27 mouse cellular contexts compared by ENCODE assay signal in the genomic region with DNA sequence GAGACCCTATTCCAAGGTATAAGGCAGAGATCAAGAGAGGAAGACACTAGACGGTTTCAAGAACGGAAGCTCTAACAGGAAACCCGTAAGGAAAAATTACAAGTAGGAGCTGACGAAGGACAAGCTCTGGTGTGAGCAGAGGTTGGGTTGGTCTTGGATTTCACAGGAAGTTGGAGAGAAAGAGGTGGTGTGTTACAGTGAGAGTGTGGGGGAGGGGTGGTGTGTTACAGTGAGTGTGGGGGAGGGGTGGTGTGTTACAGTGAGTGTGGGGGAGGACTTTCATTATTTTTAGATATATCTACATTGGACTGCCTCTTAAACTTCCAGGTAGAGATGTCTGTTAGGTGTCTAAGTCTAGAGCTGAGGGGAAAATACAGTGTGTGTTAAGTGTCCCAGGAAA. TPM values are rescaled to one million over a fixed set of nuclear protein-coding genes. Genes with fewer than 3 reads are reported as not detected.
DNase-seq lines count a peak whose midpoint lies in the region; ATAC-seq lines count a peak whose summit lies in the region.
"Had no signal": no experiment of that assay in that cellular context is flagged by ENCODE, and none has a peak within 500 bp of the region (broad histone marks: within the 10 kb centered on the region; RNA-seq: fewer than 3 reads in every experiment).

No protein-coding gene starts in this region.

- no peak overlapping the region for H3K9ac ChIP-seq in liver, embryonic 12.5 days
- H3K9ac ChIP-seq in hindbrain, embryonic 11.5 days (ENCODE audit: low read depth, low read length) = no peak overlapping the region
- H3K9ac ChIP-seq: embryonic facial prominence, embryonic 15.5 days; limb, embryonic 15.5 days; midbrain, embryonic 12.5 days had no signal

- peak overlapping the region; percentile 30 for H3K4me2 ChIP-seq in liver, embryonic 12.5 days
- no peak overlapping the region for H3K4me2 ChIP-seq in hindbrain, embryonic 11.5 days (replicated peaks; ENCODE audit: low read depth, low read length)
- H3K4me2 ChIP-seq: embryonic facial prominence, embryonic 15.5 days; limb, embryonic 15.5 days; midbrain, embryonic 12.5 days had no signal

- peak; percentile 8 for DNase-seq in CD4-positive, CD25-positive, alpha-beta regulatory T cell, adult 2 months (ENCODE audit: low read depth, low spot score)
- peak; percentile 15 for DNase-seq in thymus, postnatal 0 days (ENCODE audit: low spot score)
- DNase-seq in thymus, adult 18-20 months = no peak
- DNase-seq in hindbrain, embryonic 11.5 days (ENCODE audit: low spot score) = no peak
- DNase-seq in layer of hippocampus, postnatal 14 days (ENCODE audit: low spot score in 2 of 2) = no peak
- DNase-seq: adrenal gland, adult 2 months; cerebellum, adult 11-12 months; cerebellum, postnatal 14 days; kidney, postnatal 36 days; left cerebral cortex, postnatal 4 days; lung, postnatal 10 days; right cerebral cortex, postnatal 14 days; spleen, adult 18-20 months had no signal

- no peaks in the 10 kb centered on the region for H3K9me3 ChIP-seq in liver, embryonic 12.5 days (replicated peaks)
- no peaks in the 10 kb centered on the region for H3K9me3 ChIP-seq in hindbrain, embryonic 11.5 days (ENCODE audit: control insufficient read depth, low read length)
- H3K9me3 ChIP-seq: embryonic facial prominence, embryonic 15.5 days; heart, embryonic 10.5 days; hindbrain, embryonic 10.5 days; limb, embryonic 15.5 days; midbrain, embryonic 12.5 days had no signal

- H3K4me3 ChIP-seq in liver, embryonic 12.5 days = no peak overlapping the region
- no peak overlapping the region for H3K4me3 ChIP-seq in macrophage (ENCODE audit: inconsistent target)
- H3K4me3 ChIP-seq in hindbrain, embryonic 11.5 days (ENCODE audit: low read depth, low read length) = no peak overlapping the region
- H3K4me3 ChIP-seq: embryonic facial prominence, embryonic 15.5 days; heart, embryonic 10.5 days; hindbrain, embryonic 10.5 days; limb, embryonic 15.5 days; midbrain, embryonic 12.5 days had no signal

- H3K79me2 ChIP-seq in macrophage (ENCODE audit: inconsistent target) = no peaks in the 10 kb centered on the region

- H3K27me3 ChIP-seq in liver, embryonic 12.5 days (replicated peaks) = no peaks in the 10 kb centered on the region
- no peaks in the 10 kb centered on the region for H3K27me3 ChIP-seq in hindbrain, embryonic 11.5 days (ENCODE audit: control insufficient read depth, insufficient read depth, low read length)
- H3K27me3 ChIP-seq: embryonic facial prominence, embryonic 15.5 days; limb, embryonic 15.5 days; midbrain, embryonic 12.5 days had no signal

- peaks cover 20% of the 10 kb centered on the region for H3K4me1 ChIP-seq in liver, embryonic 12.5 days
- no peaks in the 10 kb centered on the region for H3K4me1 ChIP-seq in hindbrain, embryonic 11.5 days (replicated peaks; ENCODE audit: control insufficient read depth, insufficient read depth, low read length)
- H3K4me1 ChIP-seq: embryonic facial prominence, embryonic 15.5 days; heart, embryonic 10.5 days; hindbrain, embryonic 10.5 days; limb, embryonic 15.5 days; midbrain, embryonic 12.5 days had no signal

- no peak for ATAC-seq in CD4-positive, CD25-positive, alpha-beta regulatory T cell, adult 4 months
- peak; percentile 61; the same call in 1 of the 2 replicates for ATAC-seq in liver, embryonic 12.5 days
- no peak for ATAC-seq in hindbrain, embryonic 11.5 days (ENCODE audit: low FRiP score)
- ATAC-seq: forebrain, embryonic 14.5 days; intestine, postnatal 0 days; Patski had no signal

- no peak overlapping the region for H3K27ac ChIP-seq in liver, embryonic 12.5 days
- peak overlapping the region; percentile 82 for H3K27ac ChIP-seq in macrophage
- H3K27ac ChIP-seq in hindbrain, embryonic 11.5 days (ENCODE audit: low read depth, low read length) = no peak overlapping the region
- H3K27ac ChIP-seq: embryonic facial prominence, embryonic 15.5 days; heart, embryonic 10.5 days; hindbrain, embryonic 10.5 days; limb, embryonic 15.5 days; midbrain, embryonic 12.5 days had no signal

- no peaks in the 10 kb centered on the region for H3K36me3 ChIP-seq in liver, embryonic 12.5 days
- H3K36me3 ChIP-seq in macrophage (ENCODE audit: inconsistent target) = no peaks in the 10 kb centered on the region
- H3K36me3 ChIP-seq in hindbrain, embryonic 11.5 days (ENCODE audit: control insufficient read depth, insufficient read depth, low read length) = no peaks in the 10 kb centered on the region
- H3K36me3 ChIP-seq: embryonic facial prominence, embryonic 15.5 days; heart, embryonic 10.5 days; hindbrain, embryonic 10.5 days; limb, embryonic 15.5 days; midbrain, embryonic 12.5 days had no signal

- 22% methylated on average over 4 of the region's 4 CpGs for WGBS in liver, embryonic 12.5 days (ENCODE audit: insufficient replicate concordance)
- 69% methylated on average over 4 of the region's 4 CpGs for WGBS in macrophage (ENCODE audit: missing documents)
- 79% methylated on average over 4 of the region's 4 CpGs for WGBS in hindbrain, embryonic 11.5 days

RNA-seq across cellular contexts. Expression of gene Tmem236, which starts 16.4 kb away (rescaled TPM):
- polyA plus RNA-seq in CD4-positive, CD25-positive, alpha-beta regulatory T cell, adult 4 months (2017; shearing (Covaris generic)) = not detected
- polyA plus RNA-seq in thymus, postnatal 0 days (2015; fragmentation: Nextera tagmentation; extraction: Ambion mirVana) = 0.05 and 0.12 TPM in 2 replicates
- polyA plus RNA-seq in liver, embryonic 12.5 days (2016; fragmentation: Nextera tagmentation; extraction: Ambion mirVana) = 0.12 TPM in 1 of 2 replicates, not detected in the other
- under 1 TPM in 10 of 26 experiments, not detected in 16; 0.18 to 0.47 (median 0.21) TPM for total RNA-seq in macrophage (2018; cell fraction: chromatin; rRNA removed)
- total RNA-seq in macrophage (2018; cell fraction: cytosol; rRNA removed) = under 1 TPM in 7 of 26 experiments, not detected in 19; 0.03 to 0.06 (median 0.04) TPM
- total RNA-seq in macrophage (2018; cell fraction: nucleus; rRNA removed) = under 1 TPM in 12 of 26 experiments, not detected in 14; 0.12 to 0.77 (median 0.22) TPM
- not detected in 3 replicates for polyA plus RNA-seq in macrophage (2018)
- 0.08 TPM in 1 of 2 replicates, not detected in the other for polyA plus RNA-seq in hindbrain, embryonic 11.5 days (2014; fragmentation: Nextera tagmentation; extraction: Ambion mirVana)
- under 1 TPM in 1 of 2 experiments, not detected in 1; 0.17 TPM for total RNA-seq in layer of hippocampus, postnatal 14 days (2021)
- total RNA-seq: adrenal gland, adult 2 months; ES-E14; neutrophil, adult 5-6 weeks had no signal
- polyA plus RNA-seq: adrenal gland, adult 2 months; forebrain, embryonic 14.5 days; gonadal fat pad, adult 2 months; heart, embryonic 10.5 days; hindbrain, embryonic 10.5 days had no signal

RNA-seq across cellular contexts. Expression of gene Mrc1, which starts 38.5 kb away (rescaled TPM):
- under 1 TPM; 0.13 to 0.25 TPM for polyA plus RNA-seq in CD4-positive, CD25-positive, alpha-beta regulatory T cell, adult 4 months (2017; shearing (Covaris generic))
- 5.1 and 5.7 TPM in 2 replicates for polyA plus RNA-seq in thymus, postnatal 0 days (2015; fragmentation: Nextera tagmentation; extraction: Ambion mirVana)
- 6.8 and 7.5 TPM in 2 replicates for polyA plus RNA-seq in liver, embryonic 12.5 days (2016; fragmentation: Nextera tagmentation; extraction: Ambion mirVana)
- 1,000 to 10,000 TPM in 1 of 26 experiments, 100 to 1,000 TPM in 23, 10 to 100 TPM in 2; 34.8 to 1,051 (median 333) TPM for total RNA-seq in macrophage (2018; cell fraction: chromatin; rRNA removed)
- total RNA-seq in macrophage (2018; cell fraction: cytosol; rRNA removed) = 100 to 1,000 TPM in 15 of 26 experiments, 10 to 100 TPM in 11; 59.1 to 579 (median 243) TPM
- 1,000 to 10,000 TPM in 7 of 26 experiments, 100 to 1,000 TPM in 19; 105 to 2,075 (median 421) TPM for total RNA-seq in macrophage (2018; cell fraction: nucleus; rRNA removed)
- 311 to 697 TPM (median 500 TPM) in 3 replicates for polyA plus RNA-seq in macrophage (2018)
- 5.7 and 6.9 TPM in 2 replicates for polyA plus RNA-seq in hindbrain, embryonic 11.5 days (2014; fragmentation: Nextera tagmentation; extraction: Ambion mirVana)
- total RNA-seq in layer of hippocampus, postnatal 14 days (2021) = 1 to 10 TPM; 6.1 to 7.9 TPM

Comparison
In these comparisons a context has a peak if more than half of its experiments do, and no peak if none do; other contexts are left out.
1. DNase-seq: peak in CD4-positive, CD25-positive, alpha-beta regulatory T cell, adult 2 months (single experiment) and thymus, postnatal 0 days (single experiment); none in thymus, adult 18-20 months (0 of 2), hindbrain, embryonic 11.5 days (single experiment) and layer of hippocampus, postnatal 14 days (0 of 2).
2. RNA of gene Mrc1, which starts 38.5 kb away (polyA plus RNA-seq): 311 to 697 TPM in macrophage; 6.8 to 7.5 TPM in liver, embryonic 12.5 days, 5.7 to 6.9 TPM in hindbrain, embryonic 11.5 days, 5.1 to 5.7 TPM in thymus, postnatal 0 days and 0.13 to 0.25 TPM in CD4-positive, CD25-positive, alpha-beta regulatory T cell, adult 4 months; every median in the first group is over 10 times any median in the second.